Mouse (Mus musculus) heart, adult 2 months (tissue): ENCODE results near the gene Amn. TPM values are rescaled to one million over a fixed set of nuclear protein-coding genes. Genes with fewer than 3 reads are reported as not detected.

ENCODE experiments used
- DNase-seq, 2 experiments: peaks; one replicate each; pipeline ENCODE4 v3.0.0; 2021
- H3K27ac ChIP-seq: fragments of 200-600 bp; 2 replicates; pipeline ENCODE4 v1.8.1; 2022
- H3K27me3 ChIP-seq: fragments of 200-500 bp; 2 replicates; pipeline ENCODE4 v1.6.1; 2012; ENCODE audit warnings: mild to moderate bottlenecking, low read length, inconsistent platforms, mixed read lengths; ENCODE audit not compliant: control insufficient read depth, insufficient read depth
- H3K36me3 ChIP-seq: fragments of 200-500 bp; 2 replicates; pipeline ENCODE4 v1.6.1; 2012; ENCODE audit warnings: low read length, inconsistent platforms; ENCODE audit not compliant: control insufficient read depth, insufficient read depth
- H3K4me1 ChIP-seq: fragments of 200-500 bp; 2 replicates; pipeline ENCODE4 v1.6.1; 2011; ENCODE audit warnings: low read length; ENCODE audit not compliant: control insufficient read depth, insufficient read depth
- H3K4me3 ChIP-seq: fragments of 200-600 bp; 2 replicates; pipeline ENCODE4 v1.8.1; 2022
- H3K79me2 ChIP-seq: fragments of 200-500 bp; replicated peaks from 2 replicates; pipeline ENCODE4 v1.6.1; 2012; ENCODE audit warnings: mild to moderate bottlenecking, inconsistent platforms, low read length, moderate library complexity, mixed read lengths; ENCODE audit not compliant: control insufficient read depth, insufficient read depth
- H3K9ac ChIP-seq: fragments of 200-500 bp; 2 replicates; pipeline ENCODE4 v1.6.1; 2012; ENCODE audit warnings: low read depth, mild to moderate bottlenecking, control low read depth, inconsistent platforms, low read length, mixed read lengths
- CTCF ChIP-seq: fragments of 200-600 bp; IDR thresholded peaks from 2 replicates; pipeline ENCODE4 v1.8.1; 2022; ENCODE audit warnings: antibody characterized with exemption, mild to moderate bottlenecking, moderate library complexity
- EP300 ChIP-seq: fragments of 200-500 bp; IDR thresholded peaks from 2 replicates; pipeline ENCODE4 v1.6.1; 2011; ENCODE audit warnings: low read depth, low read length, control low read depth; ENCODE audit not compliant: insufficient read depth
- POLR2A ChIP-seq: fragments of 200-500 bp; IDR thresholded peaks from 2 replicates; pipeline ENCODE4 v1.6.1; 2011; ENCODE audit warnings: mild to moderate bottlenecking, low read depth, low read length, control low read depth; ENCODE audit not compliant: insufficient read depth
- WGBS: fragments of 180-500 bp; shearing (Covaris S2); methylation state at CpG from one replicate; pipeline ENCODE4 v1.1.7; 2018; 5-methylcytosine and 5-hydroxymethylcytosine counted together
- intact Hi-C: fragments of 180-260 bp; cut with DNase I; formaldehyde crosslinking; loops from one replicate; pipeline ENCODE4 v1.15.1; 2025
- polyA plus RNA-seq: library from polyadenylated mRNA; depleted of rRNA; stranded (reverse); fragments of >200 nt; gene quantifications from 2 replicates; pipeline ENCODE4 v1.2.3, GENCODE M21; 2012
- total RNA-seq, 2 experiments: library from RNA; stranded (reverse); gene quantifications; 2 replicates each; pipeline ENCODE4 v1.2.3; 2021

Amn gene
- total and polyA plus RNA-seq, 3 experiments, result not detected

GRCm38 (mm10) chr12:111302018-111302345 lies 31.1 kb downstream of the Amn start:
- H3K4me1 ChIP-seq, result no peaks in the 10 kb centered on the region
- H3K27ac ChIP-seq, result no peak overlapping the region
- no peaks in the 10 kb centered on the region for H3K36me3 ChIP-seq
- TF ChIP-seq POLR2A (no peak), EP300 (no peak), CTCF (no peak)
- intact Hi-C loops, result no loop called here
- H3K4me3 ChIP-seq, result no peak overlapping the region
- H3K27me3 ChIP-seq, result no peaks in the 10 kb centered on the region
- DNase-seq, result no peak
- no peak overlapping the region for H3K9ac ChIP-seq
- 91% methylated on average over 14 of the region's 14 CpGs for WGBS
- no peaks in the 10 kb centered on the region for H3K79me2 ChIP-seq

DNA sequence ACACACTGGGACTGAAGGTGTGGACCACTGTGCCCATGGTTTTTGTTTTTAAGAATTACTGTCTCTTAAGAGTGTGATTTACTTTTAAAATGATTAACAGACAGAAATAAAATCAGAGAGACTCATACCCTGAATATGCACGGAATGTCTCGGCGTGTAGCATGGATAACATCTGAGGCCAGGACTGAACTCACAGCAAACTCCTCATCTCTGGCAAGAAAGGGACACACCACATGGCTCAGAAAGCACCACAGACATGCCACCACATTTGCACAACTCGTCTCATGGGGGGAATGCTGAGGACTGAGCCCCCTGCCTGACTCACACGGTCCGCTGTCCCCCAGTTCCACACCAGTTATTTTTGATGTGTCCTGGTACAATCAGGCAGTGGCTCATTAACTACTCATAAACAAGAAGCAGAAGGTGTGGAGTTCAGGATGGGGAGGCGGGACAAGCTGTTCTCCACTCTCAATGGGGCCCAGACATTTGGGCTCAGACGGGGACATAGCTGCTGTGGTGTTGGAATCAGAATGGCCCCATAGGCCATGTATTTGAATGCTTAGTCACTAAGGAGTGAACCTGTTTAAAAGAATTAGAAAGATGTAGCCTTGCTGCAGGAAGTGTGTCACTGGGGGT lies 32.9 kb downstream of the Amn start:
- DNase-seq, result no peak
- H3K9ac ChIP-seq, result no peak overlapping the region
- 90% methylated on average over 8 of the region's 8 CpGs for WGBS
- no peak overlapping the region for H3K4me3 ChIP-seq
- TF ChIP-seq EP300 (no peak), POLR2A (no peak), CTCF (no peak)
- H3K27ac ChIP-seq, result no peak overlapping the region
- intact Hi-C loops, result no loop called here
- no peaks in the 10 kb centered on the region for H3K36me3 ChIP-seq
- H3K79me2 ChIP-seq, result no peaks in the 10 kb centered on the region
- H3K4me1 ChIP-seq, result no peaks in the 10 kb centered on the region
- no peaks in the 10 kb centered on the region for H3K27me3 ChIP-seq

DNA sequence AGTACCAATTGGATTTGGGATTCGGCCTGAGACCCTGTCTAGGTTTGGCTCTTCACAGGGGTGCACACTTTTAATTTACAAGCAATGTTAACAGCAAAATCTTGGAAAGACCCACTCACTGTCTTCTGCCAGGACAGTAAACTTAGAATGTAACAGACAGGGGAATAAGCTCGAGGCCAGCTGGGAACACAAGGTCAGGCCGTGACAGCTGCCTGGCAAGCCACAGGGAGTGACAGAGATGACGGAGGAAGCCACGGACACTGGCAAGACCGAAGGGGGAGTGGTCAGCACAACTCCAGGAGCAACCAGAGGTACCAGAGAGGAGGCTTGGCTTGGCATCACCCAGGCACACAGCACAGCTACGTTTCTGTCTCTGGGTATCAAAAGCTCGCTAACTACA lies 35.9 kb downstream of the Amn start:
- intact Hi-C loops, result no loop called here
- Histone ChIP-seq H3K4me3 (no peak overlapping the region), H3K27me3 (no peaks in the 10 kb centered on the region), H3K36me3 (no peaks in the 10 kb centered on the region), H3K79me2 (no peaks in the 10 kb centered on the region), H3K9ac (no peak overlapping the region), H3K27ac (no peak overlapping the region), H3K4me1 (no peaks in the 10 kb centered on the region)
- 55% methylated on average over 8 of the region's 8 CpGs for WGBS
- TF ChIP-seq CTCF (no peak), POLR2A (no peak), EP300 (no peak)
- no peak for DNase-seq

DNA sequence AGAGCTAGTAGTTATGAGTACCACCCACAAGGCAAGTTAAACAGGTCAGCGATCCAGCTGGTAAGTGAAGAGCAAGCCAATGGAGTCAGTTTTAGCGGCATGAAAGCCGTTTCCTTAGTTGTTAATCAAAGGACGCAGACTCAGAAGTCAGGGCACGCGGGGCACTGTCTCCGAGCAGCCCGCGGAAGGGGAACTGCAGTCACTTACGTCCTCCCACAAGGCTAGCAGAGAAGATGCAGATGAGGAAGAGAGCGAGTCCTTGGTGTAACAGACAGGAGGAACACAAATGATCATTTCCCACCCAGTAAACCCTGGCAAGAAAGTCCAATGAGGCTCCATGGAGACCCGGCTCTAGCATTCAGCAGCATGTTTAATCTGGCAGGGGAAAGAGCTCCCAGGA lies 38.4 kb downstream of the Amn start:
- intact Hi-C loops, result no loop called here
- Histone ChIP-seq H3K4me1 (no peaks in the 10 kb centered on the region), H3K36me3 (no peaks in the 10 kb centered on the region), H3K4me3 (no peak overlapping the region), H3K79me2 (no peaks in the 10 kb centered on the region; the same call in 1 of the 2 replicates), H3K27ac (no peak overlapping the region), H3K27me3 (no peaks in the 10 kb centered on the region), H3K9ac (no peak overlapping the region)
- WGBS, result 89% methylated on average over 12 of the region's 12 CpGs
- no peak for DNase-seq
- TF ChIP-seq EP300 (no peak), POLR2A (no peak), CTCF (no peak)

GRCm38 (mm10) chr12:111309931-111310330 lies 39.0 kb downstream of the Amn start:
- Histone ChIP-seq H3K27me3 (no peaks in the 10 kb centered on the region), H3K4me3 (no peak overlapping the region), H3K9ac (no peak overlapping the region), H3K36me3 (no peaks in the 10 kb centered on the region), H3K79me2 (no peaks in the 10 kb centered on the region; the same call in 1 of the 2 replicates), H3K4me1 (no peaks in the 10 kb centered on the region), H3K27ac (no peak overlapping the region)
- TF ChIP-seq CTCF (no peak), POLR2A (no peak), EP300 (no peak)
- intact Hi-C loops, result no loop called here
- DNase-seq, result no peak
- 80% methylated on average over 14 of the region's 14 CpGs for WGBS

GRCm38 (mm10) chr12:111311775-111312174 lies 40.9 kb downstream of the Amn start:
- TF ChIP-seq CTCF (no peak), EP300 (no peak), POLR2A (no peak)
- WGBS, result 91% methylated on average over 10 of the region's 10 CpGs

More at GRCm38 (mm10) chr12:111311775-111312174, 40.9 kb downstream of the Amn start:
- H3K27ac ChIP-seq, result no peak overlapping the region
- DNase-seq, result no peak
- H3K27me3 ChIP-seq, result no peaks in the 10 kb centered on the region
- no peaks in the 10 kb centered on the region for H3K4me1 ChIP-seq
- no peak overlapping the region for H3K4me3 ChIP-seq
- intact Hi-C loops, result no loop called here
- H3K36me3 ChIP-seq, result no peaks in the 10 kb centered on the region
- no peaks in the 10 kb centered on the region; the same call in 1 of the 2 replicates for H3K79me2 ChIP-seq
- no peak overlapping the region for H3K9ac ChIP-seq
